Comparison of ENCODE assay signal across 26 mouse cellular contexts in genomic region chr12:41557832-41558231, GRCm38 (mm10).
DNase-seq lines count a peak whose midpoint lies in the region; ATAC-seq and TF ChIP-seq lines count a peak whose summit lies in the region.
"Had no signal": no experiment of that assay in that cellular context is flagged by ENCODE, and none has a peak within 500 bp of the region (broad histone marks: within the 10 kb centered on the region; RNA-seq: fewer than 3 reads in every experiment).

No protein-coding gene starts in this region.

- no peak overlapping the region for H3K9ac ChIP-seq in lung, embryonic 14.5 days
- H3K9ac ChIP-seq in midbrain, embryonic 11.5 days (ENCODE audit: low read length) = no peak overlapping the region
- H3K9ac ChIP-seq in midbrain, embryonic 13.5 days (replicated peaks) = no peak overlapping the region
- no peak overlapping the region for H3K9ac ChIP-seq in embryonic facial prominence, embryonic 14.5 days (ENCODE audit: low read depth, low read length)
- H3K9ac ChIP-seq in stomach, postnatal 0 days (ENCODE audit: low read length) = no peak overlapping the region
- H3K9ac ChIP-seq: embryonic facial prominence, embryonic 13.5 days; forebrain, embryonic 13.5 days; hindbrain, embryonic 13.5 days had no signal

- H3K36me3 ChIP-seq in lung, embryonic 14.5 days (ENCODE audit: insufficient read depth) = no peaks in the 10 kb centered on the region
- no peaks in the 10 kb centered on the region for H3K36me3 ChIP-seq in midbrain, embryonic 11.5 days (ENCODE audit: control insufficient read depth, insufficient read depth, low read length)
- no peaks in the 10 kb centered on the region for H3K36me3 ChIP-seq in midbrain, embryonic 13.5 days
- no peaks in the 10 kb centered on the region for H3K36me3 ChIP-seq in embryonic facial prominence, embryonic 14.5 days (ENCODE audit: control insufficient read depth, insufficient read depth, low read length)
- no peaks in the 10 kb centered on the region for H3K36me3 ChIP-seq in stomach, postnatal 0 days (ENCODE audit: control insufficient read depth, insufficient read depth, low read length)
- H3K36me3 ChIP-seq: embryonic facial prominence, embryonic 13.5 days; forebrain, embryonic 10.5 days; hindbrain, embryonic 10.5 days; hindbrain, embryonic 13.5 days had no signal

- no peak for ATAC-seq in lung, embryonic 14.5 days (ENCODE audit: insufficient read depth)
- no peak for ATAC-seq in midbrain, embryonic 11.5 days (ENCODE audit: low FRiP score)
- ATAC-seq in midbrain, embryonic 13.5 days = no peak
- ATAC-seq in embryonic facial prominence, embryonic 14.5 days (ENCODE audit: low read depth) = peak; percentile 50; the same call in 1 of the 2 replicates
- peak; percentile 74 for ATAC-seq in stomach, postnatal 0 days (ENCODE audit: low FRiP score, low TSS enrichment)
- ATAC-seq: activated CD4-positive, CD25-positive, alpha-beta regulatory T cell, adult 4 months; CD4-positive, CD25-positive, alpha-beta regulatory T cell, adult 4 months; forebrain, embryonic 13.5 days; forebrain, embryonic 16.5 days; hindbrain, embryonic 16.5 days had no signal

- no peak for TF ChIP-seq EP300 in stomach, postnatal 0 days (optimal IDR thresholded peaks at IDR 0.05)

- no peaks in the 10 kb centered on the region for H3K4me1 ChIP-seq in lung, embryonic 14.5 days (ENCODE audit: insufficient read depth)
- H3K4me1 ChIP-seq in midbrain, embryonic 11.5 days (ENCODE audit: control insufficient read depth, insufficient read depth, low read length) = peaks cover 10% of the 10 kb centered on the region; the same call in 1 of the 2 replicates
- peaks cover 18% of the 10 kb centered on the region for H3K4me1 ChIP-seq in midbrain, embryonic 13.5 days (replicated peaks)
- H3K4me1 ChIP-seq in embryonic facial prominence, embryonic 14.5 days (ENCODE audit: control insufficient read depth, insufficient read depth, low read length) = no peaks in the 10 kb centered on the region
- no peaks in the 10 kb centered on the region for H3K4me1 ChIP-seq in stomach, postnatal 0 days (replicated peaks; ENCODE audit: control insufficient read depth, insufficient read depth)
- H3K4me1 ChIP-seq: embryonic facial prominence, embryonic 13.5 days had no signal

- no peak for TF ChIP-seq CTCF in lung, embryonic 14.5 days (IDR thresholded peaks at IDR 0.05; ENCODE audit: low read depth)
- TF ChIP-seq CTCF in stomach, postnatal 0 days (IDR thresholded peaks at IDR 0.05; ENCODE audit: low read depth) = no peak

- H3K27me3 ChIP-seq in lung, embryonic 14.5 days (ENCODE audit: insufficient read depth, low read length) = no peaks in the 10 kb centered on the region
- H3K27me3 ChIP-seq in midbrain, embryonic 11.5 days (ENCODE audit: control insufficient read depth, insufficient read depth, low read length) = no peaks in the 10 kb centered on the region
- H3K27me3 ChIP-seq in midbrain, embryonic 13.5 days = peaks cover 4% of the 10 kb centered on the region; the same call in 1 of the 2 replicates
- H3K27me3 ChIP-seq in embryonic facial prominence, embryonic 14.5 days (replicated peaks; ENCODE audit: control insufficient read depth, insufficient read depth, low read length) = no peaks in the 10 kb centered on the region
- H3K27me3 ChIP-seq in stomach, postnatal 0 days (ENCODE audit: control insufficient read depth, insufficient read depth, low read length) = no peaks in the 10 kb centered on the region
- H3K27me3 ChIP-seq: embryonic facial prominence, embryonic 13.5 days; forebrain, embryonic 13.5 days; hindbrain, embryonic 13.5 days had no signal

- no peak overlapping the region for H3K4me2 ChIP-seq in lung, embryonic 14.5 days
- H3K4me2 ChIP-seq in midbrain, embryonic 11.5 days = no peak overlapping the region
- H3K4me2 ChIP-seq in midbrain, embryonic 13.5 days (replicated peaks) = no peak overlapping the region
- no peak overlapping the region for H3K4me2 ChIP-seq in embryonic facial prominence, embryonic 14.5 days (ENCODE audit: low read depth, low read length)
- no peak overlapping the region for H3K4me2 ChIP-seq in stomach, postnatal 0 days (replicated peaks; ENCODE audit: low read depth)
- H3K4me2 ChIP-seq: embryonic facial prominence, embryonic 13.5 days; forebrain, embryonic 13.5 days; heart, embryonic 11.5 days; hindbrain, embryonic 13.5 days had no signal

- DNase-seq in lung, embryonic 14.5 days = peak; percentile 4
- no peak for DNase-seq in lung, postnatal 14 days
- peak; percentile 81 for DNase-seq in midbrain, embryonic 11.5 days (ENCODE audit: low spot score, missing footprints)
- DNase-seq in embryonic facial prominence, embryonic 14.5 days (ENCODE audit: low spot score) = peak; percentile 47
- peak; percentile 18 for DNase-seq in stomach, postnatal 0 days (ENCODE audit: low spot score)
- DNase-seq in urinary bladder, postnatal 10 days (ENCODE audit: low spot score) = no peak
- no peak for DNase-seq in liver
- DNase-seq: adrenal gland, adult 8-10 months; adrenal gland, postnatal 25 days; cerebellum, adult 18-20 months; cerebellum, adult 9-10 months; cerebellum, postnatal 14 days; gastrocnemius, postnatal 10 days; gastrocnemius, postnatal 36 days; heart, postnatal 36 days had no signal

- no peak overlapping the region for H3K27ac ChIP-seq in lung, embryonic 14.5 days (ENCODE audit: low read depth)
- no peak overlapping the region for H3K27ac ChIP-seq in midbrain, embryonic 11.5 days (ENCODE audit: low read depth, low read length)
- H3K27ac ChIP-seq in midbrain, embryonic 13.5 days = no peak overlapping the region
- no peak overlapping the region for H3K27ac ChIP-seq in embryonic facial prominence, embryonic 14.5 days (replicated peaks; ENCODE audit: low read depth, low read length)
- H3K27ac ChIP-seq in stomach, postnatal 0 days (replicated peaks) = no peak overlapping the region
- H3K27ac ChIP-seq: embryonic facial prominence, embryonic 13.5 days; forebrain, embryonic 10.5 days; forebrain, embryonic 13.5 days; hindbrain, embryonic 10.5 days; hindbrain, embryonic 13.5 days had no signal

- 37% methylated on average over 3 of the region's 3 CpGs for WGBS in lung, embryonic 14.5 days
- 53% methylated on average over 3 of the region's 3 CpGs for WGBS in midbrain, embryonic 11.5 days
- 49% methylated on average over 3 of the region's 3 CpGs for WGBS in midbrain, embryonic 13.5 days
- 38% methylated on average over 3 of the region's 3 CpGs for WGBS in embryonic facial prominence, embryonic 14.5 days
- WGBS in stomach, postnatal 0 days = 33% methylated on average over 3 of the region's 3 CpGs

- no peak overlapping the region for H3K4me3 ChIP-seq in lung, embryonic 14.5 days (ENCODE audit: low read depth, low read length)
- no peak overlapping the region for H3K4me3 ChIP-seq in midbrain, embryonic 11.5 days (ENCODE audit: low read depth, low read length)
- no peak overlapping the region for H3K4me3 ChIP-seq in midbrain, embryonic 13.5 days (replicated peaks)
- H3K4me3 ChIP-seq in embryonic facial prominence, embryonic 14.5 days (ENCODE audit: low read depth, low read length) = no peak overlapping the region
- no peak overlapping the region for H3K4me3 ChIP-seq in stomach, postnatal 0 days (ENCODE audit: low read depth, low read length)
- H3K4me3 ChIP-seq: embryonic facial prominence, embryonic 13.5 days; forebrain, embryonic 10.5 days; forebrain, embryonic 13.5 days; hindbrain, embryonic 10.5 days; hindbrain, embryonic 13.5 days had no signal

- H3K9me3 ChIP-seq in lung, embryonic 14.5 days (ENCODE audit: low read depth, low read length) = no peaks in the 10 kb centered on the region
- H3K9me3 ChIP-seq in midbrain, embryonic 11.5 days (ENCODE audit: control insufficient read depth, low read length) = no peaks in the 10 kb centered on the region
- H3K9me3 ChIP-seq in midbrain, embryonic 13.5 days = no peaks in the 10 kb centered on the region
- H3K9me3 ChIP-seq in embryonic facial prominence, embryonic 14.5 days (ENCODE audit: control insufficient read depth, low read length) = no peaks in the 10 kb centered on the region
- H3K9me3 ChIP-seq in stomach, postnatal 0 days (ENCODE audit: control insufficient read depth, low read length) = no peaks in the 10 kb centered on the region
- H3K9me3 ChIP-seq: embryonic facial prominence, embryonic 13.5 days; forebrain, embryonic 10.5 days; forebrain, embryonic 13.5 days; hindbrain, embryonic 10.5 days; hindbrain, embryonic 13.5 days had no signal

Comparison
In these comparisons a context has a peak if more than half of its experiments do, and no peak if none do; other contexts are left out.
1. DNase-seq: peak in lung, embryonic 14.5 days (single experiment), midbrain, embryonic 11.5 days (single experiment), embryonic facial prominence, embryonic 14.5 days (single experiment) and stomach, postnatal 0 days (single experiment); none in lung, postnatal 14 days (single experiment), urinary bladder, postnatal 10 days (single experiment) and liver (single experiment).
2. ATAC-seq: peak in embryonic facial prominence, embryonic 14.5 days (single experiment) and stomach, postnatal 0 days (single experiment); none in lung, embryonic 14.5 days (single experiment), midbrain, embryonic 11.5 days (single experiment) and midbrain, embryonic 13.5 days (single experiment).